Mouse (Mus musculus) heart, embryonic 15.5 days (tissue): Measurements from ENCODE around the gene Slc22a23. TPM values are rescaled to one million over a fixed set of nuclear protein-coding genes. Genes with fewer than 3 reads are reported as not detected.
A peak's percentile ranks its signal among the peaks of the same experiment; 100 is the strongest.

ENCODE experiments used
- ATAC-seq: fragments of 200-750 bp; cut with Nextera tagmentation; replicated peaks from 2 replicates; pipeline ENCODE4 v1.8.0; 2017; ENCODE audit warnings: low read depth, moderate TSS enrichment; ENCODE audit not compliant: insufficient number of reproducible peaks, insufficient read depth, low FRiP score
- H3K27ac ChIP-seq: fragments of 300-500 bp; sonication (generic); 2 replicates; pipeline ENCODE4 v1.5.1; 2015; ENCODE audit warnings: mild to moderate bottlenecking, inconsistent platforms
- H3K27me3 ChIP-seq: fragments of 300-500 bp; sonication (generic); 2 replicates; pipeline ENCODE4 v1.6.1; 2015; ENCODE audit warnings: inconsistent platforms
- H3K36me3 ChIP-seq: fragments of 300-500 bp; sonication (generic); 2 replicates; pipeline ENCODE4 v1.6.1; 2015; ENCODE audit warnings: mild to moderate bottlenecking, inconsistent platforms
- H3K4me1 ChIP-seq: fragments of 300-500 bp; sonication (generic); replicated peaks from 2 replicates; pipeline ENCODE4 v1.6.1; 2015; ENCODE audit warnings: inconsistent platforms
- H3K4me2 ChIP-seq: fragments of 300-500 bp; sonication (generic); 2 replicates; pipeline ENCODE4 v1.6.1; 2015; ENCODE audit warnings: inconsistent platforms, mild to moderate bottlenecking, moderate library complexity
- H3K4me3 ChIP-seq: fragments of 300-500 bp; sonication (generic); 2 replicates; pipeline ENCODE4 v1.5.1; 2015; ENCODE audit warnings: mild to moderate bottlenecking, inconsistent platforms
- H3K9ac ChIP-seq: fragments of 300-500 bp; sonication (generic); 2 replicates; pipeline ENCODE4 v1.6.1; 2015; ENCODE audit warnings: mild to moderate bottlenecking, inconsistent platforms
- H3K9me3 ChIP-seq: fragments of 300-500 bp; sonication (generic); replicated peaks from 2 replicates; pipeline ENCODE4 v1.6.1; 2016; ENCODE audit warnings: inconsistent platforms
- WGBS: fragments of 180-500 bp; shearing (Covaris S2); methylation state at CpG from one replicate; pipeline ENCODE4 v1.1.7; 2015; ENCODE audit warnings: mixed read lengths; 5-methylcytosine and 5-hydroxymethylcytosine counted together
- polyA plus RNA-seq: library from polyadenylated mRNA; unstranded; fragments of >200 nt; fragmentation: Nextera tagmentation; extraction: Ambion mirVana; gene quantifications from 2 replicates; pipeline ENCODE4 v1.2.1, GENCODE M21; 2015

The Slc22a23 gene
- polyA plus RNA-seq, 1 experiment from 2014 or later: 2.5 TPM

DNA sequence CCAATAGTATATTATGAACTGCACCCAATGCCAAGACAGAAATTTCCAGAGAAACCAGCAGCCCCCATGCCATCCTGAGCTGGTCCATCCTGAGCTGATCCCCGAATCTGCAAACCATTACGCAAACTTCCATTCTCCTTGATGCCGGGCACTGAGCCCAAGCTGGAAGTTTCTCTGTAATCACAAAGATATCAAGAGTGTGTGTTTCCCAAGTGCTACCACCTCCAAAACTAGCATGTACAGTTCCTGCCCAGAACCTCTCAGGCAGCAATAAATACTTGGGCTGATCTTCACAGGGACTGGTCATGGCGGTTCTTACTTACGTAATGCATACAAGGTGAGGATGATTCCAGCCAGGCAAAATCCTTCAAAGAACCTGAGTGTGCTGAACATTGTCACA lies 46.3 kb downstream of the Slc22a23 start:
- no peak overlapping the region for H3K4me2 ChIP-seq
- no peaks in the 10 kb centered on the region for H3K9me3 ChIP-seq
- WGBS: 86% methylated on average over 5 of the region's 5 CpGs
- H3K27me3 ChIP-seq: no peaks in the 10 kb centered on the region
- ATAC-seq: no peak
- no peak overlapping the region for H3K4me3 ChIP-seq
- no peaks in the 10 kb centered on the region for H3K4me1 ChIP-seq
- H3K36me3 ChIP-seq: no peaks in the 10 kb centered on the region
- H3K27ac ChIP-seq: no peak overlapping the region
- H3K9ac ChIP-seq: no peak overlapping the region

DNA sequence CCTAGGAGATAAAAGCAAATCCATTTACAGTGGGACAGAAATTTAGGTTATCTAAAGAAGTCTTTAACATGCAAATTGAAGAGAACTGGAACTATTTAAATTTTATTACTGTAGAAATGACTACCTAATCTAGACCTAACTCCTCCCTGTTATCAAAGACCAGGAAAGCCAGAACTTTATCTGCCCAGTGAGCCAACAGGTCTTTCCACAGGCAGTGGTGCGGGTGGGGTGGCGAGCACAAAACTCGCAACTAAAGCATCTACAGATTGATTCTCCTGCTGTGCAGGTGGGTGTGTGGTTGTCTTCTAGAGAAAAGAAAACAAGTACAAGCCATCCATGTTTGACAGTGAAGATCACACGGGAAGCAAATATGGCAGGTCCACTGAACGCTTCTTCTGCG lies 46.9 kb downstream of the Slc22a23 start:
- no peaks in the 10 kb centered on the region for H3K9me3 ChIP-seq
- WGBS: 96% methylated on average over 6 of the region's 6 CpGs
- H3K4me1 ChIP-seq: no peaks in the 10 kb centered on the region
- H3K9ac ChIP-seq: no peak overlapping the region
- ATAC-seq: no peak
- no peak overlapping the region for H3K4me3 ChIP-seq
- H3K27ac ChIP-seq: no peak overlapping the region
- no peaks in the 10 kb centered on the region for H3K27me3 ChIP-seq
- no peaks in the 10 kb centered on the region for H3K36me3 ChIP-seq
- no peak overlapping the region for H3K4me2 ChIP-seq

DNA sequence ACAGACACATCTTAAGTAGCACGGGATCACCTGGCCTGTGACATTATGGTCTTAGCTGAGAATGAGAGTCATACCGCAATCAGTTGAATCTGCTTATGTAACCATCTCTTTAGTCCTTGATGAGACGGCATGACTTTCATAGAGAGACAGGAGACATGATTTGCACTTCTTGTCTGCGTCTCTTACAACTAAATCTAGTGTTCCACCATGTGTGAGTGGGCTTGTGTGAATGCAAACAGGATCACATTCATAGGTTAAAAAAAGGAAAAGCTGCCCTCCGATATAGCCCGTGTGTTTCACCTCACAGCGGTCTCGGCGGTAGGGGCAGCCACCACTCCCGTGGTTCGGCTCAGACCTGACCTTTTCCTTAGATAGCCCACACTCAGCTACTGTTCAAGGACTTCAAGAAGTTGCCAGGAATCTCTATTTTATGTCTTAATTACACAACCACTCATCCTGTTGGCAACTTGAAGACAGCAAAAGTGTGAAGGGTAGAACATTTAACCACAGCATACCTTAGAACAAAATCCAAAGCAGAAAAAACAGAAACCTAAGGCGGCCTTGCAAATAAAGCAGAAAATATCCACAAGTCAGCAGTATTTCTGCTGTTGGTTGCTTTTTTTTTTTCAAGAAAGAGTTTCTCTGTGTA lies 49.1 kb downstream of the Slc22a23 start:
- H3K4me2 ChIP-seq: no peak overlapping the region
- no peak for ATAC-seq

DNA sequence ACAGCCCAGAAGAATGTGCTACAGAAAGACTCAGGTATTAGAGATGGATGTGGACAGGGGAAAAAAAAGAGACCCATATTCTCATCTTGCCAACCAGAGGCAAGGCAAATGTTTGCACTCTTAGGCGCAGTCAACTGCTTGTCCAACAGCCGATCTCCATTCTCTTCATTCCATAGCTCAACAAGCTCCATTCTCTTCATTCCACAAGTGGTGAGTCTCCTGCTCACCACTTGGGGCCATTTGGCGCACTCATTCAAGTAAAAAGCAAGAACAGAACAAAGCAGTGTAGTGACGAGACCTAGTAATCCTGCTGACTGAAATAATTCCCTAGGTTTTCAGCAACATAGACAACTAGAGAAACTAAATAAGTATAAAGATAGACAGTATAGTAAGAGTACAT lies 50.8 kb downstream of the Slc22a23 start:
- no peak overlapping the region for H3K4me3 ChIP-seq
- H3K27me3 ChIP-seq: no peaks in the 10 kb centered on the region
- 0 out of 2 replicates have a peak, but pooled peaks cover 2% of the 10 kb centered on the region for H3K4me1 ChIP-seq
- 38% methylated on average over 4 of the region's 4 CpGs for WGBS
- ATAC-seq: no peak
- H3K9ac ChIP-seq: no peak overlapping the region
- H3K9me3 ChIP-seq: no peaks in the 10 kb centered on the region
- H3K27ac ChIP-seq: no peak overlapping the region
- no peaks in the 10 kb centered on the region for H3K36me3 ChIP-seq
- no peak overlapping the region for H3K4me2 ChIP-seq

More for the DNA sequence above, 49.1 kb downstream of the Slc22a23 start:
- H3K9me3 ChIP-seq: no peaks in the 10 kb centered on the region
- 0 out of 2 replicates have a peak, but pooled peaks cover 2% of the 10 kb centered on the region for H3K4me1 ChIP-seq
- H3K4me3 ChIP-seq: no peak overlapping the region
- WGBS: 90% methylated on average over 12 of the region's 12 CpGs
- no peaks in the 10 kb centered on the region for H3K36me3 ChIP-seq
- H3K9ac ChIP-seq: no peak overlapping the region
- H3K27ac ChIP-seq: no peak overlapping the region
- no peaks in the 10 kb centered on the region for H3K27me3 ChIP-seq

DNA sequence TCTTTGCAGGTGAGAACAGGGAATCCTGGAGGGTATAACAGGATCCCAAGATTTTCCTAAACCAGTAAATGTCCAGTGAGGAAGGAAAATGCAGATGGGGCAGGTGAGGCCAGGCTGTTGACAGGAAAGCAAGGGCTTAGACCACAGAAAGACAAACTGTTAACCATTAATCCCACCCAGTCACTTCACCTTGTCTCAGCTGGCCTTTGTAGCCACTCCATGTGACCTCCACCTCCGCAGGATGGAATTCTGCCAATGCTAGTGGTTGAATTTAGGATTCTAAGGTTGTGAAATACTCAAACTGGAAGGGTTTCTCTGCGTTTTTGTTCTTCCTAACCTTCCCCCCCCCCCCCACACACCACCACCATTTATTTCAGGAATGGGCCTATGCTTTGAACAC lies 52.9 kb downstream of the Slc22a23 start:
- H3K9ac ChIP-seq: no peak overlapping the region
- H3K4me3 ChIP-seq: no peak overlapping the region
- no peaks in the 10 kb centered on the region for H3K36me3 ChIP-seq
- WGBS: 57% methylated on average over 2 of the region's 2 CpGs
- peaks cover 11% of the 10 kb centered on the region for H3K4me1 ChIP-seq
- no peaks in the 10 kb centered on the region for H3K9me3 ChIP-seq
- H3K27ac ChIP-seq: no peak overlapping the region
- H3K27me3 ChIP-seq: no peaks in the 10 kb centered on the region
- H3K4me2 ChIP-seq: no peak overlapping the region
- no peak for ATAC-seq

DNA sequence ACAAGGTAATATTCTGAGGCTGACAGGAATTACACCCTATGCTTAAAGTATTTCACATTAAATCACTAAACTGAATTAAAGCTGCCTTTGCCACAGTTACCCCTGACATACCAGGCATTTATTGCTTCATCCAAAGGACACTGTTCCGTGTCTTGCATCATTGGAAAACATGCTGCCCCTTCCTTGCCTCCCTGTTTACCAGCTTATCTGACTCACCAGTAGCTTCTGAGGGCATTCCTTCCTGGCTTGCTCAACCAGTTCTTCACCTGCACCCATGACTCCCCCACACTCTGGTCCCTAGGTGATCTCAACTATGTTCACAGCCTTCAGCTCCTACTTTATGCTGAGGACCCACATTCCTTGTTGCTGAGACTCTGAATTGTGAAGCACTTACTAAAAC lies 54.6 kb downstream of the Slc22a23 start:
- Histone ChIP-seq H3K4me2 (no peak overlapping the region), H3K9me3 (no peaks in the 10 kb centered on the region), H3K4me3 (no peak overlapping the region), H3K4me1 (peaks cover 12% of the 10 kb centered on the region), H3K27me3 (no peaks in the 10 kb centered on the region), H3K9ac (no peak overlapping the region), H3K36me3 (no peaks in the 10 kb centered on the region), H3K27ac (no peak overlapping the region)
- no peak for ATAC-seq
- 78% methylated on average over 1 of the region's 1 CpGs for WGBS

DNA sequence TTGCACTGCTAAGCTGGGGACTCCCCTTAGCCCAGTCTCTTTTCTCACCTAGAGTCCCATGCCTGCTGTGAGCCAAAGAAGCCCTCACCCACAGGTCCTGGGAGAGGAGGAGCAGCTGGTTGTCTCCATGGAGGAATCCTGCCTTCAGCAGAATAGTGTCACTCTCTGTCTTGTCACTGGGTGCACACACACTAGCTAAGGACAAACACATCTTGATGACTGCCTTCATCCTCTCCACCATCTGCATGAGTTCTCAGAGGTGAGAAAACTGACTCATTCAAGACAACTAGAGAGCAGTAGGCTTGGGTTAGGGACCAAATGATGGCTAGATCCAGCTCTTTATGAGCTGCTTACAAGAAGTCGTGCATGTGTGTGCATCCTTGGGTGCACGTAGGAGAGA lies 55.4 kb downstream of the Slc22a23 start:
- Histone ChIP-seq H3K27me3 (no peaks in the 10 kb centered on the region), H3K9ac (no peak overlapping the region), H3K36me3 (no peaks in the 10 kb centered on the region), H3K4me1 (peaks cover 12% of the 10 kb centered on the region), H3K4me3 (no peak overlapping the region), H3K9me3 (no peaks in the 10 kb centered on the region), H3K4me2 (no peak overlapping the region), H3K27ac (no peak overlapping the region)
- WGBS: 86% methylated on average over 2 of the region's 2 CpGs
- no peak for ATAC-seq

DNA sequence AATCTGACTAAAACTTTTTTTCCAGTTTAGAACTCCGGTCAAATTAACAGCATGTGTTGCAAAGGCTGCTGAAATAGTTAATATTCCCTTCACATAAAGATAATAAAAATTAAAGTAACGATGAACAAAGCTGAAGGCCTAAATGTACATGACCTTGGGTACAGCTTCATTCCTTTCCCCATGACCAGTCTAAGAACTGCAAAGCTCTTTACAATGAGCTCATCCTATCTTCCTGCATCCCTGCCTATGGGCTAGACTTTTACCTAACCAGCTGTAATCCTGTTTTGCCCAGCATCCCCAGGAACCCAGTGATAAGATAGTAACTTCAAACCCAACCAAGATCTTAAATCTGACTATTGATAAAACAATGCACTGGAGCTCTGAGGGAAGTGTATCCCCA lies 56.9 kb downstream of the Slc22a23 start:
- H3K4me2 ChIP-seq: no peak overlapping the region
- peaks cover 12% of the 10 kb centered on the region for H3K4me1 ChIP-seq
- ATAC-seq: no peak
- no peaks in the 10 kb centered on the region for H3K36me3 ChIP-seq
- H3K27me3 ChIP-seq: no peaks in the 10 kb centered on the region
- H3K27ac ChIP-seq: no peak overlapping the region
- H3K9me3 ChIP-seq: no peaks in the 10 kb centered on the region
- H3K4me3 ChIP-seq: no peak overlapping the region
- WGBS: 68% methylated on average over 2 of the region's 2 CpGs
- H3K9ac ChIP-seq: no peak overlapping the region

DNA sequence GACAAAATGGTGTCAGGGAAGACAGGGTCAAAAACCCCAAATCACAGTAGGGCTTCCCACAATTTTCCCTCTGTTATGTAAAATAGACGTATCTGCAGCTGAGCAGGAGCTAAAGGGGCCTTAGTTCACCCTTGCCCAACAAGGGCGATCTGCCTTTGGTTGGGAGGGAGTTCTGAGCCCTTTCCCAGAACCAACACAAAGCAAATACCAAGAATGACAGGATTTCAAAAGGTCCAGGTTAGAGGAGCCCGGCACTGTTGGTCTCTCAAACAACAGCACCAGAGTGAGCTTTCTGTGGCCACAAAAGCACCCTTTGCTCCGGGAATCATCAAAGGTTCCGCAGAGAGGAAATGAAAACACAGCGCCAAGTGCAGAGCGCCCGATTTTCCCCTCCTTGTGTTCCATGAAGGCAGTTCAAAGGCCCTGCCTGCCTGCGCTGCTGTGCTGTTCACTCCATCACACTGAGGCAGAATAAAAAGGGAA lies 57.3 kb downstream of the Slc22a23 start:
- 41% methylated on average over 9 of the region's 9 CpGs for whole genome bisulfite sequencing
- H3K9me3 ChIP-seq: no peaks in the 10 kb centered on the region
- no peak overlapping the region for H3K4me3 ChIP-seq
- no peak overlapping the region for H3K9ac ChIP-seq
- H3K27me3 ChIP-seq: no peaks in the 10 kb centered on the region
- peak overlapping the region; percentile 12 for H3K27ac ChIP-seq
- ATAC-seq: no peak
- H3K36me3 ChIP-seq: no peaks in the 10 kb centered on the region
- no peak overlapping the region for H3K4me2 ChIP-seq
- peaks cover 12% of the 10 kb centered on the region for H3K4me1 ChIP-seq

DNA sequence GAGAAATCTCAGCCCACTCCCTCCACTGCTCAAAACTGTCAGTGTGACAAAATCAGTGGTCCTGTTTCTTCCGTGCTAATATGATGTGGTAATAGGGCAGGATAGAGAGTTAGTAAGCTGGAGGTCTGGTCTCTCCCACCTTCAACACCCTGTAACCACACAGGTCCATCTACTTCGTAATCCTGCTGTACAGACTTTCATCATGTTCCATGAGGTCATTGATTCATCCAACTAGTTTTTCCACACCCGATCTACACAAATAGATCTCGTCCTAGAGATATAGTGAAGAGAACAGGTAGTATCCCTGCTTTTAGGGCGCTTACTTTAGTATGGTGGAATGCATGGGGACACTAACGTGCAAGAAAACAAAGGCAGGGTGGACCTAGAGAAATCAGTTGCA lies 63.6 kb downstream of the Slc22a23 start:
- H3K9ac ChIP-seq: no peak overlapping the region
- H3K4me1 ChIP-seq: peaks cover 19% of the 10 kb centered on the region
- no peak overlapping the region for H3K4me3 ChIP-seq
- ATAC-seq: no peak
- H3K27ac ChIP-seq: no peak overlapping the region
- H3K36me3 ChIP-seq: no peaks in the 10 kb centered on the region
- H3K27me3 ChIP-seq: no peaks in the 10 kb centered on the region
- H3K9me3 ChIP-seq: no peaks in the 10 kb centered on the region
- no peak overlapping the region for H3K4me2 ChIP-seq
- WGBS: 78% methylated on average over 6 of the region's 6 CpGs

DNA sequence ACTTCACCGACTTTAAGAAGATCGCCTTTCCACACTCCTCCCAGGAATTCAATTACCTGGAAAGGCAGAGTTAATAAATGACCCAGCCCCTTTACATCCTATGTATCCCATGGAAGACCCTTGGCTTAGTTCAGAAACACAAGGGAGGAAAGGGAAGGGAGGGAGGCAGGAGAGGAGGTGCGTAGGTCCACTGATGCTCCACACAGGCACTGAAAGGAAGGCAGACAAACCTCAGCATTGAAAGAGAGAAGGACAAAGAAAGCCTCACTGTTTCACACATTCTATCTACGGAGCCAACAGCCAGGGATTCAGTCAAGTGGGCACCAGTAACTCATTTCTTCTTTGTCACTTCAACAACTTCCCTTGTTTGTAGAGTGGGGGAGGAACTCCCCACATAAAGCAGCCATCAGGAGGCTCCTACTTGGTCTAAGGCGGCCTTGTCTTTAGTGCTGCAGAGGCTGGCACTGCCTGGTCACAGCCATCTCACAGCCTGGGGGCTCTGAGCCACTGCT lies 66.2 kb downstream of the Slc22a23 start:
- Histone ChIP-seq H3K27me3 (no peaks in the 10 kb centered on the region), H3K4me2 (no peak overlapping the region), H3K9me3 (no peaks in the 10 kb centered on the region), H3K4me3 (no peak overlapping the region), H3K4me1 (peaks cover 19% of the 10 kb centered on the region), H3K36me3 (no peaks in the 10 kb centered on the region), H3K27ac (no peak overlapping the region), H3K9ac (no peak overlapping the region)
- no peak for ATAC-seq
- 65% methylated on average over 5 of the region's 5 CpGs for WGBS

DNA sequence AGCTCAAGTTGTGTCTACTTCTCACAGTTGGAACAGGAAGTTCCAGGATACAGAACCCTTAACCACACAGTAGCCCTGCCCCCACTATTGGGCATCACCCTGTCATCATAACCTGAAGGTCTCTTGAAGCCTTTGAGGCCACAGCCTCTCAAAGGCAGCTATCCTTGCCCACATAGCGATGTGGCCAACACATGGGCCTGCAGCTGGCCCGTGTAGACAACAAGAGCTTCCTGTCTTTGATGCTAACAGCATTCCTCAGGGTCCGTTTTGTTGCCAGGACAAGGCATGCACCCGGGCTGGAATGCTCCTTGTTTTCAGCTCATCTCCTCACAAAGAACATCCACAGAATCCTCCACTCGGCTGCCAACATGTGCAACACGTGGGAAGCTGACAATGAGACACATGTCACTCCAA lies 66.7 kb downstream of the Slc22a23 start:
- no peak overlapping the region for H3K27ac ChIP-seq
- H3K4me3 ChIP-seq: no peak overlapping the region
- no peak for ATAC-seq
- H3K36me3 ChIP-seq: no peaks in the 10 kb centered on the region
- no peak overlapping the region for H3K9ac ChIP-seq
- no peaks in the 10 kb centered on the region for H3K9me3 ChIP-seq
- no peaks in the 10 kb centered on the region for H3K27me3 ChIP-seq
- peaks cover 19% of the 10 kb centered on the region for H3K4me1 ChIP-seq
- 48% methylated on average over 6 of the region's 6 CpGs for WGBS
- no peak overlapping the region for H3K4me2 ChIP-seq
